Mouse (Mus musculus) MN1 (cell line): ENCODE results near the gene Eif2ak2.

Experiments used
- DNase-seq: peaks from one replicate; pipeline ENCODE4 v3.0.0-alpha.2; 2016; ENCODE audit warnings: low spot score

Eif2ak2 gene

GRCm38 (mm10) chr17:78882401-78883112 is at the start of gene Eif2ak2:
Eif2ak2 (minus strand) TSS chr17:78882573.
- DNase-seq, result peak; percentile 92

GRCm38 (mm10) chr17:78917696-78918095 is 35.3 kb upstream of the Eif2ak2 start:
- DNase-seq, result no peak

DNA sequence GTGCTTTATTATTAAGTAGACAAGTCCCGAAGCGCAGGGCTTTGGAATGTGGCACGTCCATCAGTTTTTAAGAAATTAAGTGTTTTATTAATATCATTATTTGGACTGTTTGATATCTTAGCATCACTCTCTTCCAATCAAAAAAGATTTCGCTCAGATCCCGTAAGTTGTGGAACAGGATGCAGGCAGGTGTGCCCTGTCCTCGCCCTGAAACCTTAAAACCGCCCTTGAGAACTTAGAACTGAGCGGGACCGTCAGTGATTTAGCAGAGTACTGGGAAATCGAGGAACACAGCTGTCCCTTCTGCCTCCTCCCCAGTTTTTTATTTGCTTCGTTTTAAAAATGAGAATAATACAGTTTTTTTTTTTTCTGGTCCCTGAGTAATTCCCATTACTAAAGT is 34.5 kb upstream of the Eif2ak2 start:
- no peak for DNase-seq

- DNase-seq, result peak; percentile 92
These were observed 34.0 kb upstream of the Eif2ak2 start, which contains the start of gene Cebpzos for GRCm38 (mm10) chr17:78916369-78916813. Cebpzos (plus strand) TSS chr17:78916500.

GRCm38 (mm10) chr17:78915772-78916171 is 33.4 kb upstream of the Eif2ak2 start:
- peak; percentile 26 for DNase-seq

DNA sequence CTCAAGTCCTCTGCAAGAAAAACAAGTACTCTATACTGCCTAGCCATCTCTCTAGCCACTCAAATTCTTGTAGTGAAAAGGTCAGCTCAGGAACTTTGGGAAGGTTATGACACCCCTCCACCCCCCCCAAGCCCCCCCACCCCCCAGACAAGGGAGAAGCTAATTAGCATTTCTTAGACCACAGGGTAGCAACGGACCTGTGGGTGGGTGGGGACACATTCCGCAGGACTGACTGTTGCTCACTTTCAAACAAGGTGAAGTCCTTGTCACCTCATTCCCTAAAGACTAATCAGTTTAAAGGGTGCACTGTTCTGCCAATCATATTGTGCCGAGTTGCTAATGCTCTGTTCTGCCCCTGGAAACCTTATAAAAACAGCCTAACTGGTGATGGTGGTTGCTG is 31.5 kb upstream of the Eif2ak2 start:
- DNase-seq, result no peak

GRCm38 (mm10) chr17:78912861-78913281 is 30.5 kb upstream of the Eif2ak2 start:
- DNase-seq, result no peak

- no peak for DNase-seq
These were observed 27.0 kb upstream of the Eif2ak2 start for GRCm38 (mm10) chr17:78909374-78909773.

DNA sequence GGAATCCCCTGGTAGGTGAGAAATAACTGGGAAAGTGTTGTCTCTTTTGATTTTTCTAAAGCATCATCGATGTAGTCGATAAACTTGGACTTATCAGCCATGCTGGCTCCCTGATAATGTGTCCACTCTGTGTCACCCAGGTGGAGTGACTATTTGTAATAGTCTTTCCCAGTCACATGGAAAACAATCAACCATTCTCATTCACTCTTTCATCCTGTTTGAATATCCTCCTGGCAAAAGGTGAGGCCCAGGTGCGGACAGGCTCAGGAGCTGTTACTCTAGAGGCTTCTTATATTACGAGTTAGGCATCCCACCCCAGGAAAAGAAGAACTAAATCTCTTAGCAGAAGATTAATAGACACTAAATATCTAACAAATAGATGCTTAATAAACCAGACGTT is 24.5 kb upstream of the Eif2ak2 start, which contains the start of gene Sult6b1:
TSS of gene Sult6b1 (minus strand) at position 101 of the 400 bp plus-strand sequence.
- no peak for DNase-seq

GRCm38 (mm10) chr17:78903158-78903557 is 20.8 kb upstream of the Eif2ak2 start:
- no peak for DNase-seq

DNA sequence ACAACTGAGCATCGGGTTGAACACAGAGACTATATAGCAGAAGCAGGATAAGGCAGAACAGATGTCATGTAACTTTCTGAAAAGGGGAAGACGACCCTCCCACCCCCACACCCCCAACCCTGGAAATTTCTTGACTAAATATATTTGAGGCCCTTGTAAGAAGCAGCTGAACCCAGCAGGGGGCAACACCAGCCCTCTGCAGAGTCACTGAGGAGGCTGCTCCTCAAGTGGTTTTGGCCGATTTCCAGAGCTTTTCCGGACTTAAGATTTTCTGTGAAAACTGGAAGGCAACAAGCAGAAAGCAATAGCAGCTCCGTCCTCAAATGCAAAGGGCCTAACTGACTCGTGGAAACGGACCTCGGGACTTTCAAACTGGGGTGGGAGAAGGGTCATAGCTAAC is 13.0 kb upstream of the Eif2ak2 start:
- peak; percentile 88 for DNase-seq

- DNase-seq, result no peak
These were observed 12.6 kb upstream of the Eif2ak2 start for GRCm38 (mm10) chr17:78894991-78895390.

- no peak for DNase-seq
These were observed 8.6 kb upstream of the Eif2ak2 start for GRCm38 (mm10) chr17:78891020-78891419.

DNA sequence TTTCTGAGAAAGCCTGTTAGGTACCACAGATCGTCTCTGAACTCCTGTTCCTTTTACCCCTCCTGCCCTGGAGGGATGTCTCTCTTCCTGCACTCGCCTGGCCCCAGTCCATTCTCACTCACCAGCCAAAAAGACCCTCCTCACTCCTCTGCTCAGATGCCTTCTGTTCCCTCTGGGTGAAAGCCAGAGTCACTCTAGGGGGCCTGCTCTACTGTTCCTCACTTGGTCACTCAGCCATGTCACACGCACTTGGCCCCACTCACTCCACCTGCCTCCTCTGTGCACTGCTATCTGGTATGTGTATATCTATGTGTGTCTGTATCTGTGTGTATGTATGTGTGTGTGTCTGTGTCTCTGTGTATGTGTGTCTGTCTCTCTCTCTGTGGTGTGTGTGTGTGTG is 6.8 kb upstream of the Eif2ak2 start:
- DNase-seq, result no peak

GRCm38 (mm10) chr17:78888554-78888953 is 6.2 kb upstream of the Eif2ak2 start:
- no peak for DNase-seq

- DNase-seq, result no peak
These were observed 3.1 kb upstream of the Eif2ak2 start for GRCm38 (mm10) chr17:78885286-78886065.

DNA sequence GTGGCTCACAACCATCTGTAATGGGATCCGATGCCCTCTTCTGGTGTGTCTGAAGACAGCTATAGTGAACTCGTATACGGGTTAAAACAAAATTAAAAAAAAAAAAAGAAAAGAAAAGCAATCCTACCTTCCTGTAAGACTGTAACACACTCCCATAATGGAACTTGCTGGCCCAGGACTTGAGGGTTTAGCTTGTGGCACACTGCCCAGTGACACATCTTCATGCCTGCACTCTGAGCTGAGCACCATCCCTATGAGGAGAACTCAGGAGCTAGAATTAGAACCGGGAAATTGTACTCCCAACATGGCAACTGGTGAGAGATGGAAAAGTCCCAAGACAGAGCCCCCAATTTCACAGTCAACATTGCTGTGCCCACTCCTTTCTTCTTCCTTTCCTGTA is 918 bp upstream of the Eif2ak2 start:
- DNase-seq, result no peak

DNA sequence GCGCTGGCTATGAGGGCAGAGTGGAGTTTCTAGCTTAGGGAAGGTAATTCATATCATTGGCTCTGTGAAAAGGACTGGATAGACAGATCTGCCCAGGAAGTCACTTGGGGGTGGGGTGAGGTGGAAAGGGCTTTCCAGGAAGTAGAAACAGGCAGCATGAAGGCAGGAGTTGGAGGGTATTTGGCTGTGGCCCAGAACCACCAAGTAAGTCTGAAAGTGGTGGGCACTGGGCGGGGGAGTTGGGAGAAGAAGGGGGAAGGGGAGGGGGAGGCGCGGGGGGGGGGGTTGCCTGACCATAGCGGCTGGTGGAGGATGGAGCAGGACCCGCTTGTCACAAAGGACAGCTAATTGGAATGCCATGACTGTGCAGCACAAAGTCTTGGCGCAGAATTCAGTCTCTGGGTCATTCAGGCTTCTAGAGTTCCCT is 482 bp downstream of the Eif2ak2 start:
- DNase-seq, result no peak

- DNase-seq, result no peak
These were observed 8.5 kb downstream of the Eif2ak2 start for GRCm38 (mm10) chr17:78873886-78874285.

GRCm38 (mm10) chr17:78856243-78856642 is 26.1 kb downstream of the Eif2ak2 start:
- DNase-seq, result no peak

- DNase-seq, result no peak
These were observed 40.0 kb downstream of the Eif2ak2 start for GRCm38 (mm10) chr17:78842271-78842928.

DNA sequence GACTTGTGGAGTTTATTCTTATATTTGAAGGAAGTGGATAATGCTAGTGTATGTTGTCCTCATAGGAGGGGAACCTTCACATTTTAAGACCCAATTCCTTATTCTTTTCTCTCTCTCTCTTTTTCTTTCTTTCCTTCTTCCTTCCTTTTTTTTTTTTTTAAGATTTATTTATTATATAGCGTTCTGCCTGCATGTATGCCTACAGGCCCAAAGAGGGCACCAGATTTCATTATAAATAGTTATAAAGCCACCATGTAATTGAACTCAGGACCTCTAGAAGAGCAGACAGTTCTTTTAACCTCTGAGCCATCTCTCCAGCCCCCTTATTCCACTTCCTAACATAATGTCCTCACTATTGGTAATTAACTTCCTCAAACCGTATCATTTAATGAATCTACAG is 46.3 kb downstream of the Eif2ak2 start:
- DNase-seq, result peak; percentile 54
